Mouse (Mus musculus) spleen, adult 2 months (tissue): ENCODE measurements around the gene Mipol1.

ENCODE experiments used
- CTCF ChIP-seq: fragments of 200-500 bp; IDR thresholded peaks from 2 replicates; pipeline ENCODE4 v1.5.1; 2011; ENCODE audit warnings: mild to moderate bottlenecking, inconsistent platforms; ENCODE audit not compliant: insufficient read depth, insufficient read length, insufficient replicate concordance; ENCODE audit errors: extremely low read depth
- POLR2A ChIP-seq: fragments of 200-500 bp; IDR thresholded peaks from 2 replicates; pipeline ENCODE4 v1.6.1; 2011; ENCODE audit warnings: low read depth, low read length, inconsistent platforms

DNA sequence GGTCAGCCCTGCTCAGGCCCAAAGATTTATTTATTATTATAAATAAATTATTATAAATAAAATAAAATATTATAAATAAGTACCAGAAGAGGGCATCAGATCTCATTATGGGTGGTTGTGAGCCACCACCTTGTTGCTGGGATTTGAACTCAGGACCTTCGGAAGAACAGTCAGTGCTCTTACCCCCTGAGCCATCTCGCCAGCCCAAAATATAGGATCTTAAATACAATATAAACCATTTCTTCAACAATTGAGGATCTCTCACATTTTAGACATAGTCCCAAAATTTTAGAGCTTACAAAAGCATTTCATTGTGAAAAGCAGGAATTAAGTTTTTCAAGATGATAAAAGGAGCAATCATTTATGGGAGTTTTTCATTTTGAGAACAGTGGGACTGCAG, 30.8 kb upstream of the Mipol1 start:
- TF ChIP-seq CTCF, result no peak
- TF ChIP-seq POLR2A, result no peak
